Mouse (Mus musculus) embryonic facial prominence, embryonic 11.5 days (tissue): ENCODE results near the gene Hmgcs1. TPM values are rescaled to one million over a fixed set of nuclear protein-coding genes. Genes with fewer than 3 reads are reported as not detected.

ENCODE experiments used
- ATAC-seq: fragments of 200-750 bp; cut with Nextera tagmentation; replicated peaks from 2 replicates; pipeline ENCODE4 v1.8.0; 2017; ENCODE audit warnings: low read depth; ENCODE audit not compliant: insufficient number of reproducible peaks, low FRiP score, low TSS enrichment
- DNase-seq: peaks from one replicate; pipeline ENCODE4 v3.0.0-alpha.2; 2015; ENCODE audit warnings: low spot score
- H3K27ac ChIP-seq: fragments of 300-500 bp; sonication (generic); replicated peaks from 2 replicates; pipeline ENCODE4 v1.5.1; 2014; ENCODE audit warnings: mild to moderate bottlenecking, low read depth, low read length, control low read depth
- H3K27me3 ChIP-seq: fragments of 300-500 bp; sonication (generic); 2 replicates; pipeline ENCODE4 v1.6.1; 2014; ENCODE audit warnings: mild to moderate bottlenecking, low read length, moderate library complexity, mixed read lengths; ENCODE audit not compliant: control insufficient read depth, insufficient read depth
- H3K36me3 ChIP-seq: fragments of 300-500 bp; sonication (generic); replicated peaks from 2 replicates; pipeline ENCODE4 v1.6.1; 2014; ENCODE audit warnings: low read depth, mild to moderate bottlenecking, low read length, moderate library complexity, mixed read lengths; ENCODE audit not compliant: control insufficient read depth, insufficient read depth
- H3K4me1 ChIP-seq: fragments of 300-500 bp; sonication (generic); 2 replicates; pipeline ENCODE4 v1.6.1; 2014; ENCODE audit warnings: low read length, mixed read lengths; ENCODE audit not compliant: control insufficient read depth, insufficient read depth
- H3K4me2 ChIP-seq: fragments of 300-500 bp; sonication (generic); 2 replicates; pipeline ENCODE4 v1.6.1; 2014; ENCODE audit warnings: low read depth, mild to moderate bottlenecking, control low read depth, low read length, moderate library complexity
- H3K4me3 ChIP-seq: fragments of 300-500 bp; sonication (generic); 2 replicates; pipeline ENCODE4 v1.5.1; 2014; ENCODE audit warnings: low read depth, low read length, control low read depth
- H3K9ac ChIP-seq: fragments of 300-500 bp; sonication (generic); replicated peaks from 2 replicates; pipeline ENCODE4 v1.6.1; 2014; ENCODE audit warnings: mild to moderate bottlenecking, control low read depth, low read length
- H3K9me3 ChIP-seq: fragments of 300-500 bp; sonication (generic); replicated peaks from 2 replicates; pipeline ENCODE4 v1.6.1; 2016; ENCODE audit warnings: mild to moderate bottlenecking, low read length, inconsistent platforms, mixed read lengths; ENCODE audit not compliant: control insufficient read depth
- WGBS: fragments of 180-500 bp; shearing (Covaris S2); extraction: QIAGEN DNeasy Blood & Tissue Kit; methylation state at CpG from one replicate; pipeline ENCODE4 v1.1.7; 2014; 5-methylcytosine and 5-hydroxymethylcytosine counted together
- polyA plus RNA-seq: library from polyadenylated mRNA; unstranded; fragments of >200 nt; fragmentation: Nextera tagmentation; extraction: Ambion mirVana; gene quantifications from 2 replicates; pipeline ENCODE4 v1.2.1, GENCODE M21; 2014

Hmgcs1 gene
- polyA plus RNA-seq, 1 experiment from 2014 or later = 293 TPM

DNA sequence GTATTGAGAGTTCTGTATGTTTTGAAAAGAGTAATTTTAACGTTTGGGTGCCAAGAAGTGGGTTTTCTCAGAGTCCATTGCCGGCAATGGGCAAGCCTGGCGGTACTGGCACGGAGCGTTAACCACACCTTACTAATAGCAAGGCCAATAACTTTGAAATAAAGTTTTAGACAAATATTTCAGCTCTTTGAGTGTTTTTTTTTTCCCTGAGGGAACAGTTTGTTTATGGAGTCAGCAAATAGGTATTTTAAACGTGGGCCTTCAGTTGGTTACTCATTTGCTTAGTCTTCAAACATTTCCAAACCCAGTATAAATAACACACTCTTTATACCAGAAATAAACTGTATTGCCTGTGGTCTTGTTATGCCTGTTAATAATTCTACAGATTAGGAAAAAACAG lies 17.7 kb downstream of the Hmgcs1 start:
- Histone ChIP-seq H3K9ac (no peak overlapping the region), H3K4me1 (no peaks in the 10 kb centered on the region), H3K4me3 (no peak overlapping the region), H3K27me3 (no peaks in the 10 kb centered on the region), H3K9me3 (no peaks in the 10 kb centered on the region), H3K36me3 (no peaks in the 10 kb centered on the region; the same call in none of the 2 replicates), H3K4me2 (no peak overlapping the region), H3K27ac (no peak overlapping the region)
- no peak for DNase-seq
- no peak for ATAC-seq
- WGBS = 90% methylated on average over 6 of the region's 6 CpGs

DNA sequence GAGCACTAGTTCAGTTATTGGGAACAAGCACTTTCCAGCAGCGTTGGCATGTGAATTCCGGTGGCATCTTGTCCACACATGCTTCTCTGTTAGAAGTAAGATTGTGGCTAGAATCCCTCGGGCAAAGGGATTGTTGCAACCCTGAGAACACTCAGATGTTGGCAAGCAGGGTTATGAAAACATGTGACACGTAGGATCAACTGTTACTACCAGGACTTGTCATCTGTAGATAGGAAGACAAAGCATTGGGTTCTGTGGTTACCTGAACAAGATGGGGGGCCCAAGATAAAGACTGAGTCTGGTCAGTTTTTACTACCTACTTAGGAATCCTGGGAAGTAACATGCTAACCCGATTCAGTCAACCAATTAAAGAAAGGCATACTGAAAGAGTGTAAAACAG lies 18.8 kb downstream of the Hmgcs1 start:
- 85% methylated on average over 5 of the region's 5 CpGs for WGBS
- no peaks in the 10 kb centered on the region for H3K27me3 ChIP-seq
- no peak overlapping the region for H3K4me2 ChIP-seq
- no peak overlapping the region for H3K27ac ChIP-seq
- DNase-seq = no peak
- H3K9ac ChIP-seq = no peak overlapping the region
- H3K4me3 ChIP-seq = no peak overlapping the region
- H3K9me3 ChIP-seq = no peaks in the 10 kb centered on the region
- no peaks in the 10 kb centered on the region; the same call in none of the 2 replicates for H3K36me3 ChIP-seq
- no peak for ATAC-seq
- no peaks in the 10 kb centered on the region for H3K4me1 ChIP-seq

DNA sequence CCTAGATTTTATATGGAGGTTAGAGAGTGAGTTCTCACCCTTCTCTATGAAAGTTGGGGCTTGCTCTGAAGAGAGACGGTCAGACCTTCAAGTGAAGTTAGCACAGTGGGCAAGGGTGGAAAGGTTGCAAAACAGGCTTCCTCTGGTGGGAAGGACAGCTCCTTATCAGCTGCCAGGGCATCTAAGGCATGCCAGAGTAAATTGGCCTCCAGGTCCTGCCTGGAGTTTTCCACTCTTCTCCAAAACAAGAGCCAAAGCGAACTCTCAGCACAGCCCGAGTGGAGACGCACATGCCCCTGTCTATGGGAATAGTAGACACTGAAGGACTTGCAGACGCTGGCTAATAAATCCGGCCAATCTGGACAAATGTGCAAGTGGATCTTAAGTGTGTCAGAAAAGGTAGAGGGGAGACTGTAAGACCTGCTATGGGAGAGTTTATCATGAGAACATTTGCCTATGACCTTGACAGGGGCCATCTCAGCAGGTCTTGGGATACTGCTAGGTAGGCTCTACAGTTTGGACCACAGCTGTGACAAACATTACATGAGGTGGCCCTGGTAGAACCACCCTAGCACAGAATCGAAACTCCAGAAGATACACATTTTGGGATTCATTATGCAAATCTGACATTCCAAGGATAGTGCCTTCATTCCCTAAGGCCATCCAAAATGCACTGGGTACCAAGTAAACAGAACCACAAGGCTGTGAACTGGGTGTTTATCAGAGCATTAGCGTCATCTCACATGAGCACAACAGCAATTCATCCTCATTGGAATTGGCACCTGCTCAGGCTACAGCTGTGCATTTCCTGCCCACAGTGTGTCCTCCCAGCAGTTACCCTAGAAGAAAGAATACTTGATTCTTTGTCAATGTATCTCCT lies 19.4 kb downstream of the Hmgcs1 start:
- 89% methylated on average over 8 of the region's 8 CpGs for WGBS
- ATAC-seq = 0 out of 2 replicates have a peak, but pooled peaks have one; percentile 7

DNA sequence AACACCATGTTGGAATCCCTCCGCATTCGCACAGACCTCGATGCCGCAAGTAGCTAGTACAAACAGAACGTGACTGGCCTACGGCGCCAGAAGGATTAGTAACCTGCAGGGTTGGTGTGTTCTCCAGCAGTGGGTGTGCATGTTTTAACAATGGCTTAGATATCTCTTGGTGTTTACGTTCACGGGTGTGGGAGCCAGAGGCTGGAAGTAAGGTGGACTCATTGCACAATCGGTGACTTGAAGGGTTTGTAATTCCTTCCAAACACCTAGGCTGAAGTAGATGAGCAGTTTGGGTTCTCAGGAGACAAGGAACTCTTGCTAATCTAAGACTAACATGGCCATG lies 20.1 kb downstream of the Hmgcs1 start:
- no peak overlapping the region for H3K4me3 ChIP-seq
- no peak overlapping the region for H3K27ac ChIP-seq
- no peaks in the 10 kb centered on the region for H3K4me1 ChIP-seq
- no peaks in the 10 kb centered on the region for H3K9me3 ChIP-seq
- H3K27me3 ChIP-seq = no peaks in the 10 kb centered on the region
- H3K9ac ChIP-seq = no peak overlapping the region
- H3K4me2 ChIP-seq = no peak overlapping the region
- no peaks in the 10 kb centered on the region; the same call in none of the 2 replicates for H3K36me3 ChIP-seq
- no peak for ATAC-seq
- 90% methylated on average over 10 of the region's 10 CpGs for WGBS
- DNase-seq = no peak

More for the DNA sequence above, 19.4 kb downstream of the Hmgcs1 start:
- Histone ChIP-seq H3K9me3 (no peaks in the 10 kb centered on the region), H3K27ac (no peak overlapping the region), H3K9ac (no peak overlapping the region), H3K4me1 (no peaks in the 10 kb centered on the region), H3K4me3 (no peak overlapping the region), H3K4me2 (no peak overlapping the region), H3K27me3 (no peaks in the 10 kb centered on the region), H3K36me3 (no peaks in the 10 kb centered on the region; the same call in none of the 2 replicates)
- no peak for DNase-seq

DNA sequence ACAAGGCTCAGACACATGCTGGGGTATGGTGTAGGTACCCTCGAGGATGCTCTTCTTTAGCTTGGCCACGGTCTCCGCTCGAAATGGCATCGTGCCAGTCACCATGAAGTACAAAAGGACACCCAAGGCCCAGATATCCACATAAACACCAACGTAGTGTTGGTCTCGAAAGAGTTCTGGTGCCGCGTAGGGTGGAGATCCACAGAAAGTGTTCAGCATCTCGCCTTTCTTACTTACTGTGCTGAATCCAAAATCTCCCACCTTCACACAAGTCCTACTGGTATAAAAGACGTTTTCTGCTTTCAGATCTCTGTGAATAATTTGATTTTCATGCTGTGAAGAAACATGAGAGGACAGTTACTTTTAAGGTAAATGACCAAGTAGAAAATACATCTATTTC lies 22.3 kb downstream of the Hmgcs1 start:
- 95% methylated on average over 11 of the region's 11 CpGs for WGBS

DNA sequence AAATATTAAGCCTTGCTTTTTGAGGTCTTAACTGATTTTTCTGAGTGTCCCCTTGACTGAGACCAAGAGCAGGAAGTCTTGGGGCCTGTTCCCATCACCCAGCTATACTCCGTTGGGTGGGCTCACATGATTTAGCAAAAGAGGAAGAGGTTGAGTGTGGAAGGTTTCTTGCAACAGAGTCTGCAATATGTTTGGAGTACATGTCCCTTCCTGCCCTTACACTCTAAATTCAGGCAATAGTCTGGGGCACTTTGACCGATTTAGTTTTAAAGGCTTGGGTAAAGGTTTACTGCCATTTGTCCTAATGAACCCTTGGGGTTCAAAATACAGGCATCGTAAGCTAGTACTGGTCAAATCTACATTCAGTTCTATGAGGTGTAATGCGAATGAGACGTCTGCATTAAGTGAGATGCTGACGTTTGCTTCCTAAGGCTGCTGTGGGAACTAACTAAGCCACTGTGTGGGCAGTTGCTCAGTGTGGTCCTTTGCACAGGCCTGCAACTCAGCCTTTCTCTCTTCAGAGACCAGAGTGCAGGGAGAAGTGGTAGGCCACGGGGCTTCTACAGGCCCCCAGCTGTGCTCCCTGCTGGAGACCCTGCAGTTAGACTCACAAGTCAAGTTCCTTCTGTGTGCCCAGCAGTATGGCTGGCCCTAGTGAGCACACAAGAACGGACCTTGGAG lies 23.1 kb downstream of the Hmgcs1 start:
- Histone ChIP-seq H3K4me1 (no peaks in the 10 kb centered on the region), H3K27ac (no peak overlapping the region), H3K9me3 (no peaks in the 10 kb centered on the region), H3K4me3 (no peak overlapping the region), H3K36me3 (no peaks in the 10 kb centered on the region; the same call in 1 of the 2 replicates), H3K4me2 (no peak overlapping the region), H3K27me3 (no peaks in the 10 kb centered on the region), H3K9ac (no peak overlapping the region)
- ATAC-seq (no peak), DNase-seq (no peak)
- 76% methylated on average over 8 of the region's 8 CpGs for WGBS

More for the DNA sequence above, 22.3 kb downstream of the Hmgcs1 start:
- Histone ChIP-seq H3K36me3 (no peaks in the 10 kb centered on the region; the same call in 1 of the 2 replicates), H3K4me3 (no peak overlapping the region), H3K27ac (no peak overlapping the region), H3K9ac (no peak overlapping the region), H3K4me2 (no peak overlapping the region), H3K27me3 (no peaks in the 10 kb centered on the region), H3K9me3 (no peaks in the 10 kb centered on the region), H3K4me1 (no peaks in the 10 kb centered on the region)
- ATAC-seq (no peak), DNase-seq (no peak)

DNA sequence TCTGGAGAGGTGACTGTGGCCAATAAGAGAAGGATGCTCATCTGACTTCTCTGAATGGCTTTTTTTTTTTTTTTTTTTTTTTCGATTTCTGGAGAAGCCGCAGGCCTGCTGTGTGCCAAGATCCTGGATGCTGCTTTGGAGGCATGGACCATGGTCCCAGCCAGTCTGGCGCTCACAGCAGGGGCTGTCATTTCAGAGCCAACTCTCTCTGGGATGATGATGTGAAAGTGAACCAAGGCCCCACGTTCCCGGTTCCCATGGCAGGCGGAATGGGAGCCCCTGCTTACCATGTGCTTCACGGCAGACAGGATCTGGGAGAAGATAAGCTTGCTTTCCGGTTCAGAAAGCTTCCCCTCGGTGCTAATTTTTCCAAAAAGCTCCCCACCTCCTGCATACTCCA lies 23.6 kb downstream of the Hmgcs1 start:
- Histone ChIP-seq H3K27ac (no peak overlapping the region), H3K4me1 (no peaks in the 10 kb centered on the region), H3K4me2 (no peak overlapping the region), H3K9ac (no peak overlapping the region), H3K36me3 (no peaks in the 10 kb centered on the region; the same call in 1 of the 2 replicates), H3K4me3 (no peak overlapping the region), H3K27me3 (no peaks in the 10 kb centered on the region), H3K9me3 (no peaks in the 10 kb centered on the region)
- WGBS = 77% methylated on average over 9 of the region's 9 CpGs
- no peak for DNase-seq
- no peak for ATAC-seq

DNA sequence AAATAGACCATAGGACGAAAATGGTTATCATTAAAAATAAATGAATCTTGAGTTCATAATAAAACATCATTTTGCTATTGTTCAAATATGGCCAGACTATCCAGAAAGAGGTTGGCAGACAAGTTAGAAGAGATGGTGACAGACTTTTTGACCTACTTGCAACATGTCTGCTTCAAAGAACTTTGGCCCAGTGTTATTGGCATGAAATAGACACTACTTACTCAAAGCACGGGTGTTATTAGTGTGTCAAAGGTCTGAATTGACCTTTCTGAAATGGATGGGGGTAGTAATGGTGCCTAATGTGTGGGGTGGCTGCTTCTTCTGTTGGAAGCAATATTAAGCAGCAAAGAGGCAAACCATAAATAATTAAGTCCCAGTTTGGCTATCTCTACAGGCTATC lies 25.9 kb downstream of the Hmgcs1 start:
- Histone ChIP-seq H3K9me3 (no peaks in the 10 kb centered on the region), H3K36me3 (no peaks in the 10 kb centered on the region), H3K4me2 (no peak overlapping the region), H3K27me3 (no peaks in the 10 kb centered on the region), H3K9ac (no peak overlapping the region), H3K4me3 (no peak overlapping the region), H3K27ac (no peak overlapping the region), H3K4me1 (no peaks in the 10 kb centered on the region)
- WGBS = 79% methylated on average over 2 of the region's 2 CpGs
- DNase-seq = no peak
- ATAC-seq = no peak
